Mouse (Mus musculus): ENCODE measurements around the gene Skap1. TPM values are rescaled to one million over a fixed set of nuclear protein-coding genes. Genes with fewer than 3 reads are reported as not detected.

Skap1 gene
- total and polyA plus RNA-seq, 3 experiments = not detected

- H3K27ac ChIP-seq (ENCODE audit: control insufficient read depth, low read depth, low read length) = no peak overlapping the region
- H3K4me1 ChIP-seq (ENCODE audit: control insufficient read depth in 1 of 2, insufficient read depth in 2 of 2, low read length in 2 of 2) = no peaks in the 10 kb centered on the region
- no peaks in the 10 kb centered on the region for H3K36me3 ChIP-seq (ENCODE audit: control insufficient read depth in 1 of 2, insufficient read depth in 2 of 2, low read length in 2 of 2)
- TF ChIP-seq MEF2A (IDR thresholded peaks at IDR 0.05; ENCODE audit: extremely low read depth, insufficient replicate concordance, low read depth, low read length, poor library complexity, severe bottlenecking) (no peak), USF2 (IDR thresholded peaks at IDR 0.05; ENCODE audit: borderline replicate concordance in 1 of 2, insufficient read depth in 1 of 2, low read depth in 1 of 2, low read length in 2 of 2) (no peak), TCF12 (IDR thresholded peaks at IDR 0.05; ENCODE audit: low read depth, low read length) (no peak), KAT2A (conservative IDR thresholded peaks at IDR 0.05; ENCODE audit: low read depth, low read length) (no peak), SMC3 (IDR thresholded peaks at IDR 0.05; ENCODE audit: low read depth, low read length) (no peak), GABPA (IDR thresholded peaks at IDR 0.05; ENCODE audit: low read depth, low read length) (no peak), MYC (IDR thresholded peaks at IDR 0.05; ENCODE audit: low read depth, low read length) (no peak), POLR2AphosphoS2 (IDR thresholded peaks at IDR 0.05; ENCODE audit: low read length) (no peak), ELF1 (IDR thresholded peaks at IDR 0.05; ENCODE audit: low read depth, low read length) (no peak), ZC3H11A (IDR thresholded peaks at IDR 0.05; ENCODE audit: low read depth, low read length) (no peak), ZNF384 (IDR thresholded peaks at IDR 0.05; ENCODE audit: low read depth, low read length) (no peak), MAZ (IDR thresholded peaks at IDR 0.05; ENCODE audit: low read depth, low read length) (no peak), USF1 (IDR thresholded peaks at IDR 0.05; ENCODE audit: low read depth, low read length) (no peak), MAFK (IDR thresholded peaks at IDR 0.05; ENCODE audit: borderline replicate concordance, low read depth, low read length) (no peak), POLR2A (IDR thresholded peaks at IDR 0.05; ENCODE audit: control insufficient read depth in 1 of 2, insufficient read depth in 1 of 2, low read depth in 1 of 2, low read length in 2 of 2, poor library complexity in 1 of 2) (no peak), SIN3A (IDR thresholded peaks at IDR 0.05; ENCODE audit: low read length) (no peak), NRF1 (IDR thresholded peaks at IDR 0.05; ENCODE audit: insufficient read depth, low read depth, low read length, poor library complexity, severe bottlenecking) (no peak), NELFE (IDR thresholded peaks at IDR 0.05; ENCODE audit: low read depth, low read length) (no peak), MAX (IDR thresholded peaks at IDR 0.05; ENCODE audit: low read length) (no peak)
- no peaks in the 10 kb centered on the region for H3K79me2 ChIP-seq (ENCODE audit: control insufficient read depth, insufficient read depth, low read length, poor library complexity)
- peaks cover 29 to 38% of the 10 kb centered on the region in 2 experiments for H3K27me3 ChIP-seq (ENCODE audit: control insufficient read depth in 1 of 2, insufficient read depth in 2 of 2, low read length in 2 of 2)
- DNase-seq (ENCODE audit: low read depth, low spot score) = no peak
- no peak overlapping the region for H3K4me3 ChIP-seq (ENCODE audit: control insufficient read depth in 1 of 2, insufficient read depth in 1 of 2, low read depth in 2 of 2, low read length in 2 of 2)
- no peaks in the 10 kb centered on the region for H3K9me3 ChIP-seq (replicated peaks; ENCODE audit: insufficient read depth, low read length)
- no peak overlapping the region for H3K9ac ChIP-seq (ENCODE audit: control insufficient read depth, low read depth, low read length, poor library complexity, severe bottlenecking)
Observed at GRCm38 (mm10) chr11:96686713-96687280, 222.4 kb downstream of the Skap1 start.

GRCm38 (mm10) chr11:96692250-96692649 lies 227.9 kb downstream of the Skap1 start:
- no peak overlapping the region for H3K27ac ChIP-seq (ENCODE audit: control insufficient read depth, low read depth, low read length)
- H3K79me2 ChIP-seq (ENCODE audit: control insufficient read depth, insufficient read depth, low read length, poor library complexity) = no peaks in the 10 kb centered on the region
- no peak for DNase-seq (ENCODE audit: low read depth, low spot score)
- peaks cover 20 to 22% of the 10 kb centered on the region in 2 experiments for H3K27me3 ChIP-seq (ENCODE audit: control insufficient read depth in 1 of 2, insufficient read depth in 2 of 2, low read length in 2 of 2)
- no peak overlapping the region for H3K9ac ChIP-seq (ENCODE audit: control insufficient read depth, low read depth, low read length, poor library complexity, severe bottlenecking)
- H3K36me3 ChIP-seq (ENCODE audit: control insufficient read depth in 1 of 2, insufficient read depth in 2 of 2, low read length in 2 of 2) = no peaks in the 10 kb centered on the region
- H3K9me3 ChIP-seq (replicated peaks; ENCODE audit: insufficient read depth, low read length) = no peaks in the 10 kb centered on the region
- H3K4me1 ChIP-seq (ENCODE audit: control insufficient read depth in 1 of 2, insufficient read depth in 2 of 2, low read length in 2 of 2) = no peaks in the 10 kb centered on the region
- H3K4me3 ChIP-seq (ENCODE audit: control insufficient read depth in 1 of 2, insufficient read depth in 1 of 2, low read depth in 2 of 2, low read length in 2 of 2) = no peak overlapping the region
- TF ChIP-seq MXI1 (IDR thresholded peaks at IDR 0.05; ENCODE audit: low read depth, low read length) = no peak
- no peak for TF ChIP-seq BHLHE40 (IDR thresholded peaks at IDR 0.05; ENCODE audit: borderline replicate concordance, low read depth, low read length)
- TF ChIP-seq MAFK (IDR thresholded peaks at IDR 0.05; ENCODE audit: borderline replicate concordance, low read depth, low read length) = no peak
- TF ChIP-seq RAD21 (IDR thresholded peaks at IDR 0.05; ENCODE audit: low read depth, low read length) = no peak
- no peak; a peak in 1 of 6 replicates for TF ChIP-seq CTCF (IDR thresholded peaks at IDR 0.05 in 2 of 3, conservative IDR thresholded peaks at IDR 0.05 in 1 of 3; ENCODE audit: control insufficient read depth in 1 of 3, insufficient read depth in 1 of 3, low read depth in 2 of 3, low read length in 3 of 3, poor library complexity in 1 of 3, severe bottlenecking in 1 of 3)
- TF ChIP-seq GATA1 (IDR thresholded peaks at IDR 0.05; ENCODE audit: low read depth, low read length) = no peak
- TF ChIP-seq USF1 (IDR thresholded peaks at IDR 0.05; ENCODE audit: low read depth, low read length) = no peak
- no peak for TF ChIP-seq EP300 (IDR thresholded peaks at IDR 0.05; ENCODE audit: low read depth in 1 of 2, low read length in 2 of 2)
- TF ChIP-seq ZC3H11A (IDR thresholded peaks at IDR 0.05; ENCODE audit: low read depth, low read length) = no peak
